Mouse (Mus musculus): ENCODE measurements around the gene Clstn2.

Gene Clstn2

GRCm38 (mm10) chr9:97773911-97774310 lies 259.1 kb downstream of the Clstn2 start:
- DNase-seq, result peak; percentile 40 to 72

GRCm38 (mm10) chr9:97772431-97772830 lies 260.6 kb downstream of the Clstn2 start:
- peak; percentile 9 to 19 for DNase-seq

GRCm38 (mm10) chr9:97769331-97769730 lies 263.6 kb downstream of the Clstn2 start:
- no peak for DNase-seq

- no peak for DNase-seq
Observed at GRCm38 (mm10) chr9:97765251-97765767, 267.7 kb downstream of the Clstn2 start.

GRCm38 (mm10) chr9:97763048-97763447 lies 269.9 kb downstream of the Clstn2 start:
- no peak for DNase-seq

GRCm38 (mm10) chr9:97755599-97756270 lies 277.2 kb downstream of the Clstn2 start:
- DNase-seq, result no peak

GRCm38 (mm10) chr9:97753715-97754114 lies 279.3 kb downstream of the Clstn2 start:
- no peak for DNase-seq

GRCm38 (mm10) chr9:97746574-97746973 lies 286.4 kb downstream of the Clstn2 start:
- no peak for DNase-seq

- peak; percentile 24 to 51 for DNase-seq
Observed at GRCm38 (mm10) chr9:97727715-97728486, 305.1 kb downstream of the Clstn2 start.

- DNase-seq, result peak; percentile 32 to 38
Observed at GRCm38 (mm10) chr9:97717728-97718127, 315.3 kb downstream of the Clstn2 start.

GRCm38 (mm10) chr9:97717005-97717404 lies 316.0 kb downstream of the Clstn2 start:
- DNase-seq, result peak; percentile 25 to 49

GRCm38 (mm10) chr9:97712888-97713287 lies 320.1 kb downstream of the Clstn2 start:
- DNase-seq, result no peak

- no peak for DNase-seq
Observed at GRCm38 (mm10) chr9:97703901-97704503, 329.0 kb downstream of the Clstn2 start.

GRCm38 (mm10) chr9:97702989-97703388 lies 330.0 kb downstream of the Clstn2 start:
- peak; percentile 42 to 58 for DNase-seq

GRCm38 (mm10) chr9:97699983-97700382 lies 333.0 kb downstream of the Clstn2 start:
- no peak for DNase-seq

- no peak for DNase-seq
Observed at GRCm38 (mm10) chr9:97699020-97699419, 334.0 kb downstream of the Clstn2 start.

- DNase-seq, result no peak
Observed at GRCm38 (mm10) chr9:97698071-97698470, 334.9 kb downstream of the Clstn2 start.

- no peak for DNase-seq
Observed at GRCm38 (mm10) chr9:97696655-97697235, 336.2 kb downstream of the Clstn2 start.

GRCm38 (mm10) chr9:97695278-97695677 lies 337.7 kb downstream of the Clstn2 start:
- DNase-seq, result no peak

GRCm38 (mm10) chr9:97686826-97687425 lies 346.1 kb downstream of the Clstn2 start:
- peak; percentile 51 to 58 for DNase-seq

- peak; percentile 88 to 96 for DNase-seq
Observed at GRCm38 (mm10) chr9:97685664-97686063, 347.3 kb downstream of the Clstn2 start.

- DNase-seq, result no peak
Observed at GRCm38 (mm10) chr9:97679878-97680277, 353.1 kb downstream of the Clstn2 start.

GRCm38 (mm10) chr9:97679106-97679505 lies 353.9 kb downstream of the Clstn2 start:
- DNase-seq, result no peak

Data from cerebellum, postnatal 10 days (tissue).